Mouse (Mus musculus) Muller cell, postnatal 12 days (primary cell): ENCODE measurements around the gene Tysnd1.
A peak's percentile ranks its signal among the peaks of the same experiment; 100 is the strongest.

Experiments
- DNase-seq: peaks from one replicate; pipeline ENCODE4 v3.0.0-alpha.2; 2015; ENCODE audit errors: inconsistent ontology term

The Tysnd1 gene

GRCm38 (mm10) chr10:61689405-61689804 lies 5.9 kb upstream of the Tysnd1 start:
- DNase-seq = no peak

- DNase-seq = no peak
Observed at GRCm38 (mm10) chr10:61693563-61693962, 1.8 kb upstream of the Tysnd1 start.

- DNase-seq = peak; percentile 41
Observed at GRCm38 (mm10) chr10:61695703-61696559, 617 bp downstream of the Tysnd1 start.

- no peak for DNase-seq
Observed at GRCm38 (mm10) chr10:61696560-61696823, 1.2 kb downstream of the Tysnd1 start.

GRCm38 (mm10) chr10:61697028-61697427 lies 1.7 kb downstream of the Tysnd1 start:
- no peak for DNase-seq

GRCm38 (mm10) chr10:61704663-61705062 lies 9.3 kb downstream of the Tysnd1 start:
- no peak for DNase-seq

GRCm38 (mm10) chr10:61706412-61707375 lies 11.4 kb downstream of the Tysnd1 start:
- no peak for DNase-seq

- no peak for DNase-seq
Observed at GRCm38 (mm10) chr10:61713601-61714000, 18.3 kb downstream of the Tysnd1 start.

GRCm38 (mm10) chr10:61714146-61714545 lies 18.8 kb downstream of the Tysnd1 start:
- no peak for DNase-seq

- peak; percentile 83 for DNase-seq
Observed at GRCm38 (mm10) chr10:61714771-61715461, 19.6 kb downstream of the Tysnd1 start, which contains the start of gene Aifm2. Aifm2 (plus strand) TSS chr10:61715263.

GRCm38 (mm10) chr10:61715462-61715837 lies 20.1 kb downstream of the Tysnd1 start:
- no peak for DNase-seq

- peak; percentile 42 for DNase-seq
Observed at GRCm38 (mm10) chr10:61715996-61716864, 20.9 kb downstream of the Tysnd1 start.

- no peak for DNase-seq
Observed at GRCm38 (mm10) chr10:61717406-61718296, 22.3 kb downstream of the Tysnd1 start.

GRCm38 (mm10) chr10:61720331-61720730 lies 25.0 kb downstream of the Tysnd1 start:
- peak; percentile 44 for DNase-seq

- no peak for DNase-seq
Observed at GRCm38 (mm10) chr10:61722215-61722614, 26.9 kb downstream of the Tysnd1 start.

- DNase-seq = peak; percentile 19
Observed at GRCm38 (mm10) chr10:61723271-61723670, 28.0 kb downstream of the Tysnd1 start.

GRCm38 (mm10) chr10:61729181-61729580 lies 33.9 kb downstream of the Tysnd1 start:
- DNase-seq = no peak

GRCm38 (mm10) chr10:61730171-61730570 lies 34.9 kb downstream of the Tysnd1 start:
- no peak for DNase-seq

GRCm38 (mm10) chr10:61734377-61734776 lies 39.1 kb downstream of the Tysnd1 start:
- DNase-seq = peak; percentile 41

GRCm38 (mm10) chr10:61736671-61737078 lies 41.4 kb downstream of the Tysnd1 start:
- no peak for DNase-seq
